Comparison of ENCODE assay signal across 8 mouse cellular contexts in genomic region chr15:5243036-5243958, GRCm38 (mm10). TPM values are rescaled to one million over a fixed set of nuclear protein-coding genes. Genes with fewer than 3 reads are reported as not detected.
DNase-seq lines count a peak whose midpoint lies in the region; ATAC-seq lines count a peak whose summit lies in the region.

No protein-coding gene starts in this region.

- DNase-seq in gastrocnemius, postnatal 14 days: peak; percentile 25
- no peak for DNase-seq in gastrocnemius, adult 8-10 months (ENCODE audit: low spot score in 2 of 2)
- peak; percentile 51 for DNase-seq in T-cell, adult 2 months (ENCODE audit: low spot score)
- peak; percentile 42 for DNase-seq in heart, adult 8-10 months (ENCODE audit: low spot score)
- peak; percentile 26 to 43 for DNase-seq in kidney, postnatal 4 days
- no peak for DNase-seq in MN1 (ENCODE audit: low spot score)

- H3K27ac ChIP-seq in midbrain, embryonic 15.5 days: no peak overlapping the region

- 8% methylated on average over 40 of the region's 40 CpGs for WGBS in midbrain, embryonic 15.5 days

- H3K4me3 ChIP-seq in midbrain, embryonic 15.5 days: peak overlapping the region; percentile 58

- H3K36me3 ChIP-seq in midbrain, embryonic 15.5 days (replicated peaks): no peaks in the 10 kb centered on the region

- H3K27me3 ChIP-seq in midbrain, embryonic 15.5 days (replicated peaks): peaks cover 65% of the 10 kb centered on the region

- H3K4me2 ChIP-seq in midbrain, embryonic 15.5 days: peak overlapping the region; percentile 91

- peaks cover 29% of the 10 kb centered on the region for H3K4me1 ChIP-seq in midbrain, embryonic 15.5 days

- H3K9ac ChIP-seq in midbrain, embryonic 15.5 days: no peak overlapping the region

- H3K9me3 ChIP-seq in midbrain, embryonic 15.5 days: no peaks in the 10 kb centered on the region

- intact Hi-C loops in gastrocnemius, postnatal 14 days (cut with DNase I; ENCODE audit: low total_unique reads): no loop called here

- peak; percentile 21; the same call in 1 of the 2 replicates for ATAC-seq in midbrain, embryonic 15.5 days (replicated peaks)
- no peak for ATAC-seq in monocyte, adult 5-6 weeks (replicated peaks; ENCODE audit: insufficient number of reproducible peaks, low FRiP score, low TSS enrichment, poor library complexity, severe bottlenecking)

RNA-seq across cellular contexts. Expression of gene Ptger4, which starts 0.7 kb away (rescaled TPM):
- 1 to 10 TPM; 1.3 TPM for total RNA-seq in gastrocnemius, postnatal 14 days (2021)
- 1 to 10 TPM in 3 of 4 experiments, under 1 TPM in 1; 0.63 to 1.2 (median 1.1) TPM for total RNA-seq in gastrocnemius, adult 8-10 months (2022)
- total RNA-seq in heart, adult 8-10 months (2022): 1 to 10 TPM; 2.6 to 4.1 (median 3.1) TPM
- 1.3 and 1.6 TPM in 2 replicates for polyA plus RNA-seq in midbrain, embryonic 15.5 days (2015; fragmentation: Nextera tagmentation; extraction: Ambion mirVana)
- total RNA-seq in monocyte, adult 5-6 weeks (2017): 24.1 to 40.3 TPM (median 24.5 TPM) in 3 replicates

RNA-seq across cellular contexts. Expression of gene Ttc33, which starts 58.0 kb away (rescaled TPM):
- 10 to 100 TPM; 32.6 to 37.3 TPM for total RNA-seq in gastrocnemius, postnatal 14 days (2021)
- 10 to 100 TPM; 63.1 to 73.6 (median 71.3) TPM for total RNA-seq in gastrocnemius, adult 8-10 months (2022)
- total RNA-seq in heart, adult 8-10 months (2022): 10 to 100 TPM; 41.9 to 46.4 (median 43.9) TPM
- 56.1 and 56.4 TPM in 2 replicates for polyA plus RNA-seq in midbrain, embryonic 15.5 days (2015; fragmentation: Nextera tagmentation; extraction: Ambion mirVana)
- total RNA-seq in monocyte, adult 5-6 weeks (2017): 22.5 to 48.1 TPM (median 41.8 TPM) in 3 replicates

Comparison
In these comparisons a context has a peak if more than half of its experiments do, and no peak if none do; other contexts are left out.
1. DNase-seq: peak in gastrocnemius, postnatal 14 days (single experiment), T-cell, adult 2 months (single experiment), heart, adult 8-10 months (single experiment) and kidney, postnatal 4 days (2 of 2); none in gastrocnemius, adult 8-10 months (0 of 2) and MN1 (single experiment).